Mouse (Mus musculus): ENCODE results near the gene Gfer.

DNA sequence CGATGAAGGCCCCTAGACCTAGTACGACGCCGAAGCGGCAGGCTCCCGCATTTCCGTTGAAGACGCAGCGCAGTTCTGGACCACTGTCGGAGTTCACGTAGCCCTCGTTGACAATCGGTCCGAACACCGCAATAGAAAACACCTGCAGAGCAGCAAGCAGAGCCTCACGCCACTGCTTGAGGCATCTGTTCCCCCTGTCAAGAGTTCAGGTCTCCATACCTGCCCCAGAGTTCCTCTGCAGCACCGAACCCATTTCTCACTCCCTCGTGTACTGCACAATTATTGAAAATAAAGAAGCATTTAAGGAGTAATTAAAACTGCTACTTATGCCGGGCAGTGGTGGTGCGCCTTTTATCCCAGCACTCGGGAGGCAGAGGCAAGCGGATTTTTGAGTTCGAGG, 8.4 kb downstream of the Gfer start:
- TF ChIP-seq POLR2A (IDR thresholded peaks at IDR 0.05; ENCODE audit: insufficient read depth, low read depth, low read length) (no peak), CTCF (IDR thresholded peaks at IDR 0.05; ENCODE audit: insufficient read depth, low read depth, low read length) (no peak)

Data from olfactory bulb, adult 2 months (tissue).